Mouse (Mus musculus) left cerebral cortex, postnatal 36 days (tissue): ENCODE data around the gene Ccdc34. TPM values are rescaled to one million over a fixed set of nuclear protein-coding genes. Genes with fewer than 3 reads are reported as not detected.

Experiments
- DNase-seq, 2 experiments: peaks; one replicate each; pipeline ENCODE4 v3.0.0; 2021 to 2022; ENCODE audit warnings: low spot score in 2 of 2, mixed read lengths in 1 of 2
- intact Hi-C: fragments of 180-260 bp; cut with DNase I; formaldehyde crosslinking; loops from one replicate; pipeline ENCODE4 v1.15.1; 2025
- total RNA-seq, 2 experiments: library from RNA; stranded (reverse); gene quantifications; 2 replicates each; pipeline ENCODE4 v1.2.3; 2021

Gene Ccdc34
- 10 to 100 TPM; 12.1 to 14.4 TPM for total RNA-seq

- peak; percentile 92 to 93 for DNase-seq
- intact Hi-C loops, result loop anchor here (5.0 to 10.0 kb wide), 3 partner anchors 101 to 187 kb away; partner anchors contain the start of gene Lgr4
These were observed at the start of gene Ccdc34 for GRCm38 (mm10) chr2:110017616-110018505. Gene Ccdc34 (plus strand): TSS chr2:110017817.

- DNase-seq, result no peak
- intact Hi-C loops, result no loop called here
These were observed 48.2 kb upstream of the Ccdc34 start for GRCm38 (mm10) chr2:109969381-109969780.

GRCm38 (mm10) chr2:109969926-109970532, 47.6 kb upstream of the Ccdc34 start:
- intact Hi-C loops, result no loop called here
- DNase-seq, result no peak

- intact Hi-C loops, result no loop called here
- no peak for DNase-seq
These were observed 46.7 kb upstream of the Ccdc34 start for GRCm38 (mm10) chr2:109970744-109971410.

- intact Hi-C loops, result no loop called here
- DNase-seq, result no peak
These were observed 45.3 kb upstream of the Ccdc34 start for GRCm38 (mm10) chr2:109972310-109972709.

- intact Hi-C loops, result no loop called here
- DNase-seq, result no peak
These were observed 44.7 kb upstream of the Ccdc34 start for GRCm38 (mm10) chr2:109972922-109973321.

GRCm38 (mm10) chr2:109974807-109975206, 42.8 kb upstream of the Ccdc34 start:
- DNase-seq, result no peak

GRCm38 (mm10) chr2:109976181-109976580, 41.4 kb upstream of the Ccdc34 start:
- no peak for DNase-seq
- intact Hi-C loops, result no loop called here

More at GRCm38 (mm10) chr2:109974807-109975206, 42.8 kb upstream of the Ccdc34 start:
- intact Hi-C loops, result no loop called here

- intact Hi-C loops, result no loop called here
- DNase-seq, result no peak
These were observed 40.3 kb upstream of the Ccdc34 start for GRCm38 (mm10) chr2:109977322-109977721.

GRCm38 (mm10) chr2:109979209-109979608, 38.4 kb upstream of the Ccdc34 start:
- no peak for DNase-seq
- intact Hi-C loops, result no loop called here

- intact Hi-C loops, result no loop called here
- no peak for DNase-seq
These were observed 34.2 kb upstream of the Ccdc34 start for GRCm38 (mm10) chr2:109983435-109983834.

GRCm38 (mm10) chr2:109984930-109985329, 32.7 kb upstream of the Ccdc34 start:
- DNase-seq, result no peak
- intact Hi-C loops, result no loop called here

- intact Hi-C loops, result no loop called here
- DNase-seq, result no peak
These were observed 32.1 kb upstream of the Ccdc34 start for GRCm38 (mm10) chr2:109985560-109985959.

- intact Hi-C loops, result no loop called here
- no peak for DNase-seq
These were observed 31.4 kb upstream of the Ccdc34 start for GRCm38 (mm10) chr2:109986036-109986785.

GRCm38 (mm10) chr2:109987946-109988345, 29.7 kb upstream of the Ccdc34 start:
- no peak for DNase-seq
- intact Hi-C loops, result no loop called here

- DNase-seq, result no peak
- intact Hi-C loops, result no loop called here
These were observed 28.4 kb upstream of the Ccdc34 start for GRCm38 (mm10) chr2:109989196-109989595.

- no peak for DNase-seq
- intact Hi-C loops, result no loop called here
These were observed 27.7 kb upstream of the Ccdc34 start for GRCm38 (mm10) chr2:109989679-109990473.

GRCm38 (mm10) chr2:109991754-109992153, 25.9 kb upstream of the Ccdc34 start:
- intact Hi-C loops, result no loop called here
- DNase-seq, result no peak
